Mouse (Mus musculus): ENCODE measurements at regions not wholly inside any gene's neighbourhood (a gene's known extent, or its start where the extent isn't known, plus 50 kb on each side); places are given as distances from the start of the nearest gene placed in this dataset.

GRCm38 (mm10) chr2:179263888-179264287 lies 178.3 kb upstream of the Cdh4 start:
- Histone ChIP-seq H3K36me3 (no peaks in the 10 kb centered on the region), H3K4me1 (no peaks in the 10 kb centered on the region), H3K9me3 (peaks cover 3% of the 10 kb centered on the region; the same call in 1 of the 2 replicates), H3K27ac (no peak overlapping the region), H3K27me3 (ENCODE audit: insufficient read depth, poor library complexity, severe bottlenecking) (no peaks in the 10 kb centered on the region), H3K4me3 (no peak overlapping the region)
- 76% methylated on average over 4 of the region's 4 CpGs for WGBS
- DNase-seq (ENCODE audit: low spot score), result no peak

GRCm38 (mm10) chr2:179265436-179265835 lies 176.8 kb upstream of the Cdh4 start:
- WGBS, result 64% methylated on average over 5 of the region's 5 CpGs

GRCm38 (mm10) chr2:179277204-179277886 lies 164.9 kb upstream of the Cdh4 start:
- 83% methylated on average over 15 of the region's 15 CpGs for WGBS
- H3K27me3 ChIP-seq (ENCODE audit: insufficient read depth, poor library complexity, severe bottlenecking), result no peaks in the 10 kb centered on the region; the same call in 1 of the 2 replicates
- H3K27ac ChIP-seq, result no peak overlapping the region
- H3K4me3 ChIP-seq, result no peak overlapping the region
- H3K9me3 ChIP-seq, result no peaks in the 10 kb centered on the region
- no peak for DNase-seq (ENCODE audit: low spot score)
- H3K36me3 ChIP-seq, result no peaks in the 10 kb centered on the region
- H3K4me1 ChIP-seq, result no peaks in the 10 kb centered on the region

More at GRCm38 (mm10) chr2:179265436-179265835, 176.8 kb upstream of the Cdh4 start:
- DNase-seq (ENCODE audit: low spot score), result no peak
- H3K36me3 ChIP-seq, result no peaks in the 10 kb centered on the region
- H3K9me3 ChIP-seq, result peaks cover 3% of the 10 kb centered on the region; the same call in 1 of the 2 replicates
- no peaks in the 10 kb centered on the region for H3K4me1 ChIP-seq
- no peaks in the 10 kb centered on the region for H3K27me3 ChIP-seq (ENCODE audit: insufficient read depth, poor library complexity, severe bottlenecking)
- no peak overlapping the region for H3K27ac ChIP-seq
- H3K4me3 ChIP-seq, result no peak overlapping the region

GRCm38 (mm10) chr2:179277887-179278282 lies 164.3 kb upstream of the Cdh4 start:
- no peaks in the 10 kb centered on the region for H3K9me3 ChIP-seq
- H3K4me1 ChIP-seq, result no peaks in the 10 kb centered on the region
- H3K36me3 ChIP-seq, result no peaks in the 10 kb centered on the region
- DNase-seq (ENCODE audit: low spot score), result no peak
- no peak overlapping the region for H3K4me3 ChIP-seq
- no peaks in the 10 kb centered on the region; the same call in 1 of the 2 replicates for H3K27me3 ChIP-seq (ENCODE audit: insufficient read depth, poor library complexity, severe bottlenecking)
- WGBS, result 61% methylated on average over 4 of the region's 4 CpGs
- no peak overlapping the region for H3K27ac ChIP-seq

- Histone ChIP-seq H3K4me3 (no peak overlapping the region), H3K27ac (no peak overlapping the region), H3K9me3 (no peaks in the 10 kb centered on the region), H3K27me3 (ENCODE audit: insufficient read depth, poor library complexity, severe bottlenecking) (no peaks in the 10 kb centered on the region; the same call in 1 of the 2 replicates), H3K36me3 (no peaks in the 10 kb centered on the region), H3K4me1 (no peaks in the 10 kb centered on the region)
- 91% methylated on average over 6 of the region's 6 CpGs for WGBS
- no peak for DNase-seq (ENCODE audit: low spot score)
Observed at GRCm38 (mm10) chr2:179282276-179282675, 160.0 kb upstream of the Cdh4 start.

- Histone ChIP-seq H3K4me3 (no peak overlapping the region), H3K36me3 (no peaks in the 10 kb centered on the region), H3K9me3 (no peaks in the 10 kb centered on the region), H3K4me1 (no peaks in the 10 kb centered on the region), H3K27ac (no peak overlapping the region), H3K27me3 (ENCODE audit: insufficient read depth, poor library complexity, severe bottlenecking) (no peaks in the 10 kb centered on the region)
- no peak for DNase-seq (ENCODE audit: low spot score)
- WGBS, result 75% methylated on average over 5 of the region's 5 CpGs
Observed at GRCm38 (mm10) chr2:179290394-179290793, 151.8 kb upstream of the Cdh4 start.

GRCm38 (mm10) chr2:179291046-179291563 lies 151.1 kb upstream of the Cdh4 start:
- no peak for DNase-seq (ENCODE audit: low spot score)
- 81% methylated on average over 1 of the region's 1 CpGs for WGBS
- Histone ChIP-seq H3K9me3 (no peaks in the 10 kb centered on the region), H3K4me3 (no peak overlapping the region), H3K27me3 (ENCODE audit: insufficient read depth, poor library complexity, severe bottlenecking) (no peaks in the 10 kb centered on the region), H3K36me3 (no peaks in the 10 kb centered on the region), H3K4me1 (no peaks in the 10 kb centered on the region), H3K27ac (no peak overlapping the region)

- WGBS, result 92% methylated on average over 8 of the region's 8 CpGs
- Histone ChIP-seq H3K4me1 (no peaks in the 10 kb centered on the region), H3K36me3 (no peaks in the 10 kb centered on the region), H3K27ac (no peak overlapping the region), H3K4me3 (no peak overlapping the region), H3K27me3 (ENCODE audit: insufficient read depth, poor library complexity, severe bottlenecking) (no peaks in the 10 kb centered on the region), H3K9me3 (no peaks in the 10 kb centered on the region)
- DNase-seq (ENCODE audit: low spot score), result no peak
Observed at GRCm38 (mm10) chr2:179291958-179292357, 150.3 kb upstream of the Cdh4 start.

GRCm38 (mm10) chr2:179292566-179292965 lies 149.7 kb upstream of the Cdh4 start:
- no peaks in the 10 kb centered on the region for H3K4me1 ChIP-seq
- no peak for DNase-seq (ENCODE audit: low spot score)
- H3K9me3 ChIP-seq, result no peaks in the 10 kb centered on the region
- H3K36me3 ChIP-seq, result no peaks in the 10 kb centered on the region
- no peak overlapping the region for H3K27ac ChIP-seq
- no peaks in the 10 kb centered on the region for H3K27me3 ChIP-seq (ENCODE audit: insufficient read depth, poor library complexity, severe bottlenecking)
- H3K4me3 ChIP-seq, result no peak overlapping the region
- WGBS, result 66% methylated on average over 4 of the region's 4 CpGs

GRCm38 (mm10) chr2:179293114-179293513 lies 149.1 kb upstream of the Cdh4 start:
- Histone ChIP-seq H3K9me3 (no peaks in the 10 kb centered on the region), H3K27me3 (ENCODE audit: insufficient read depth, poor library complexity, severe bottlenecking) (no peaks in the 10 kb centered on the region), H3K27ac (no peak overlapping the region), H3K4me3 (no peak overlapping the region), H3K4me1 (no peaks in the 10 kb centered on the region), H3K36me3 (no peaks in the 10 kb centered on the region)
- 78% methylated on average over 8 of the region's 8 CpGs for WGBS
- DNase-seq (ENCODE audit: low spot score), result no peak

GRCm38 (mm10) chr2:179297057-179297456 lies 145.2 kb upstream of the Cdh4 start:
- H3K4me3 ChIP-seq, result no peak overlapping the region
- H3K36me3 ChIP-seq, result no peaks in the 10 kb centered on the region
- DNase-seq (ENCODE audit: low spot score), result no peak
- no peaks in the 10 kb centered on the region for H3K9me3 ChIP-seq
- WGBS, result 84% methylated on average over 9 of the region's 9 CpGs
- no peak overlapping the region for H3K27ac ChIP-seq
- no peaks in the 10 kb centered on the region for H3K4me1 ChIP-seq
- H3K27me3 ChIP-seq (ENCODE audit: insufficient read depth, poor library complexity, severe bottlenecking), result no peaks in the 10 kb centered on the region

GRCm38 (mm10) chr2:179303765-179304164 lies 138.5 kb upstream of the Cdh4 start:
- no peak overlapping the region for H3K27ac ChIP-seq
- WGBS, result 18% methylated on average over 8 of the region's 8 CpGs
- no peak overlapping the region for H3K4me3 ChIP-seq
- no peak for DNase-seq (ENCODE audit: low spot score)
- H3K4me1 ChIP-seq, result peaks cover 19% of the 10 kb centered on the region
- H3K27me3 ChIP-seq (ENCODE audit: insufficient read depth, poor library complexity, severe bottlenecking), result peaks cover 22% of the 10 kb centered on the region
- no peaks in the 10 kb centered on the region for H3K9me3 ChIP-seq
- H3K36me3 ChIP-seq, result no peaks in the 10 kb centered on the region

GRCm38 (mm10) chr2:179307286-179307931 lies 134.8 kb upstream of the Cdh4 start:
- no peak overlapping the region for H3K4me3 ChIP-seq
- no peak for DNase-seq (ENCODE audit: low spot score)
- no peaks in the 10 kb centered on the region for H3K36me3 ChIP-seq
- H3K4me1 ChIP-seq, result peaks cover 19% of the 10 kb centered on the region
- 27% methylated on average over 11 of the region's 11 CpGs for WGBS
- no peaks in the 10 kb centered on the region for H3K9me3 ChIP-seq
- no peak overlapping the region for H3K27ac ChIP-seq
- peaks cover 27% of the 10 kb centered on the region for H3K27me3 ChIP-seq (ENCODE audit: insufficient read depth, poor library complexity, severe bottlenecking)
